Mouse (Mus musculus): ENCODE results near the gene Plvap.

The Plvap gene

DNA sequence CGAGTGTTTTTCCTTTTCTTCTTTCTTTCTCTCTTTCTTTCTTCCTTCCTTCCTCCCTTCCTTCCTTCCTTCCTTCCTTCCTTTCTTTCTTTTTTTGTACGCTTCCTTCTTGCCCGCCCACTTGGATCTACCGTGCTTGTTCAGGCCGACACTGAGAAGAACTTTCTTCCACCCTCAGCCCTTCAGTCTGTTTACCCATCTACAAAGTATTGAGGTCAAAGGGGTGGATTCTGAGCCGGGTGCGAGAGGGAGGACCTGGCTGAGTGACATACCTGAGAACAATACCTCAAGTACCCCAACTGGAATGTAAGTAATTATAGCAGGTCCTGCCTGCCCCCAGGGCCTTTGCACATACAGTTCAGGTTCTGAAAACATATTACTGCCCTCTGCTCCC is 25.4 kb downstream of the Plvap start:
- no peak for DNase-seq (ENCODE audit: low spot score)

DNA sequence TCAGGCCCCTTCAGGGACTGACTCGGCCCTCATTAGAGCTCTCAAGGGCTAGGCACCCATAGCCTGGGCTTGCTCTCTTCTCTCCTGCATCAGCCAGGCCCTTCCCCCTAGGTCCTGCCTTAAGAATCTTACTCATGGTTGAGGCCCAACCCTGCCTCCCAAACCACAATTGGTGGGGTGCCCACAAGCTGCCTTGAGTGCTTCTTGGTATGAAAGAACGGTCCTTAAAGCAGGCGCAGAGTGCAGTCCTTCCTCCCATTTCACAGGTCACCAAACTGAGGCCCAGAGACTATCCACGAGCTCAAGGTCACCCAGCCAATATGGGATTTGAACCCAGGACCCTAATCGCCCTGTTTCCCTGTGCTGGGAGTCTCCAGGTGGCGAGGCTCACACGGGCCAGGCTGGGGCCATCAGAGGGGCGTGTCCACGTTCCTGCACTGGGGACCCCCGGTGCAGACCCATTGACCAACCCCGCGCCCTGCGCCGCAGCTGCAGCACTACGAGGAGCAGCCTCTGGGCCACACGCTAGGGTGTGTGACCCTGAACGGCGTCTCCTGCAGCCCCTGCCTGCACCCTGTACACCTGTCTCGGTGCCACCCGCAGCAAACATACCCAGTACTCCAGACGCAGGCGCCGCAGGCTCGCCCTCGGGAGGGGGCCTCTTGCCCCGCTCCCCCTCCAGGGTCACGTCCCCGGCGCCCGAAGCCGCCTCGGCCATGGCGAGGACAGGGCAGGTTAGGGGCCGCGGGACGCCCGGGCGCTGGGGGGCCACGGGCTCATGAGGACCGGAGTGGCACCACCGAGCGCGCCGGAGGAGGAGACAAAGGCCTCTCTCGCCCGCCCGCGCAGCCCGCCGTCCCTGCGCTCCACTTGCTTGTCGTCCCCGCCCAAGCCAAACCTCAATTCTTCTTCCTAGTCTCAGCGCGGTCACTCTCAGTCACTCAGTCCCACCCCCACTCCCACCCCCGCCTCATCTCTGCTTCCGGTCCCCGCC is 26.1 kb downstream of the Plvap start, which contains the start of gene Ano8:
Ano8 (minus strand) TSS at position 822 of the 994 bp plus-strand sequence.
- DNase-seq (ENCODE audit: low spot score) = no peak

DNA sequence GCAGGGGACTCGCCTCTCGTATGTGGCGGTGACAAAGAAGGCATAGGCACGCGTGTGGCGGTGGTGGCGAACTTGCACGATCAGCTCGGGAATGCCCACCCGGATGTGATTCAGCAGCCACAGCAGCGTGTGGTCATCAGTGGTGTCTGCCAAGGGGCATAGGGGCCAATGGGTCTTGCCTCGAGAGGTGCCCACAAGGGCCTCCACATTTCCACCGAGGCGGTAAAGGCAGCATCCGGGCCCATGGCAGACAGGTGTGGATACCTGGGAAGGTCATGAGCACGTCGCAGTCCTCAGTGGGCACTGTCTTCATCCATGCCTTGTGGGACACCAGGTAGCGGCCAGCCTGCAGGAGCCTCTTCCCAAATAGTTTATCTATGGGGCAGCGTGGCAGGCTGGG is 26.8 kb downstream of the Plvap start:
- DNase-seq (ENCODE audit: low spot score) = no peak

DNA sequence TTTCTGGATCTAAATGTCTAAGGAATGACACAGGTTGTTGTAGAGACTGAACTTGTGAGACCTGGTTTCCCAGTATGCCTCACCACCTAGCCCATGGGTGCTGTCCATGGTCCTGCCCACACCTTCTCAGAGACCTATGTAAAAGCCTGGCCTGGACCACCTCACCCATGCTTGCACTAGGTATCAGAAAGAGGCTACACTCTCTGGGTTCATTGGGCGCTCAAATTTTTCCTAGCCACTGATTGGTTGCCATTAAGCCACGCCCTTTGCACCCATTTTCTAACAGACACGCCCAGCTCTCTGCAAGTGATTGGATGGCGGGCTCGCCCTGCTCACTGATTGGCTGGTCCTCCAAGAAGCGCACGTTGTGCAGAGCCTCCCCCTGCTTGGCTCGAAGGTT is 27.6 kb downstream of the Plvap start:
- no peak for DNase-seq (ENCODE audit: low spot score)

DNA sequence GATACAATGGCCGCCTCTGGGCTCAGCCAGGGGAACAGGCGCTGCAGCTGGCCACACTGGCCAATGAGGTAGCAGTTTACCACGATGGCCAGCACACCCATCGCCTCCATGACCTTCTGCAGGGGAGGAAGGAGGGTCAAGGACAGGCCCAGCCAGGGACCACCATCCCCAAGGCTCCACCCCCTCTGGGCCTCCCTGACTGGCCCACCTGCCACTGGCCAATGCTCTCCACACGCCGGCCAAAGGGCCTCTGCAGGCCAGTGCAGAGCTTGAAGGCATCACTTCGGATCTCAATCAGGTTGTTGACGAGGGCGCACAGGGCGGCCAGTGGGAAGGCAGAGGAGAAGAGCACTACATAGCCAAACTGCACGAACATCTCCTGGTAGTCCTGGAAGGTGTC is 32.6 kb downstream of the Plvap start:
- no peak for DNase-seq (ENCODE audit: low spot score)

DNA sequence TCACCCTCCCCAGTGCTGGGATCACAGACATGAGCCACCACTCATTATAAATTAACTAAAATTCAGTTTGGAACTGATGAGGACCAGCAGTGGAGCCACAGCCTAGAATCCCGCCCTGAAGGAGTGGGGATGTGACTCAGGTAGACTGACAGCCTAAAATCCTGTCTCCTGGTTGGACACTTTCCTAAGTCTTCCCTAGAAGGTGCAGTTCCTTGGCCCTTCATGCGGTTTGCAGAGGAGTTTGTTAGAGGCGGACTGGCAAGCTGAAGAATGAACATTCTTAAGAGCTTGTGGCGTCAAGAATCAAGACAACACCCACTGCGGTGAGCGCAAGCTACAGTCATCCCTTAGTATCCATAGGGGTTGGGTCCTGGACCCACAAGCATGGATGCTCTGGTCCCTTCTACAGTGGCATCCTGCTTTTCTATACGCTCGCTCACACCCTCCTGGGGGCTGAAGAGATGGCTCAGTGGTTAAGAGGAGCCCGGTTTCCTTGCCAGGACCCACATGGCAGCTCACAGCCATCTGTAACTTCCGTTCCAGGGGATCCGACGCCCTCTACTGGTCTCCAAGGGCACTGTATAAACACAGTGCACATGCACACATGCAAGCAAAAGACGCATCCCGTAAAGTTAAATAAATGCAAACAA is 34.2 kb downstream of the Plvap start:
- no peak for DNase-seq (ENCODE audit: low spot score)

DNA sequence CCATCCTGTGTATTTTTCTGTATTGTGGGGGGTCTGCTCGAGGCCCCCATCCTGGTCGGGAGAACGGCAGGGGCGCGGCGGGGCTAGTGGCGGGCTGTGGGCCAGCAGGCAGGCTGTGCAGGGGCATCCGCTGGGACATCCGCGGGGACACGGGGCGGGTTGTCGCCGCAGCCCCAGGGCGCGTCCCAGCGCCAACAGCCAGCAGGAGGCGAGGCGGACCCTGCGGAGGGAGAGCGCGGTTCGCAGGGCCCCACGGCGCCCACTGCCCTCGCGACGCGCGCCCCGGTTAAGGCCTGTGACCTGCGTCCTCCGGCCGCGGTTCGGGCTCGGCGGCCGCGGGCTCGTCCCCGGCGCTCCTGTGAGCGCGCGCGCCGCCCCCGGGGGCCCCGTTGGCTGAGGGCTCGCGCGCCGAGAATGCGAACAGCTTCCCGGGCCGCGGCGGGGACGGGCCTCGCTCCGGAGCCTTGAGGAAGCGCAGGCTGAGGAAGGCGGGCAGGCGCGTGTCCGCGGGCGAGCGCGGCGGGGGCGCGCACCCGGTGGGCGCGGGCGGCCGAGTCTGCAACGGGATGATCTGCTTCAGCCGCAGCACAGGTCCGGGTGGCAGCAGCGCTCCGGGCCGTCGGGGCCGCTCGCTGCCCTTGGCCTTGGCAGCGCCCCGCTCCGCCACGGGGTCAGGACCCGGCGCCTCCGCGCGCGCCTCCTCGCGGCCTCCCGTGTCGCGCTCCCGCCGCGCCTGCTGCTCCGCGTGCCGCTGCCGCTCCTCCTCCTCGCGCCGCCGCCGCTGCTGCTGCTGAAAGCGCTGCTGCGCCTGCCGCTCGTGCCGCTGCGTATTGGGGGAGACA is 35.2 kb downstream of the Plvap start:
- DNase-seq (ENCODE audit: low spot score) = no peak

DNA sequence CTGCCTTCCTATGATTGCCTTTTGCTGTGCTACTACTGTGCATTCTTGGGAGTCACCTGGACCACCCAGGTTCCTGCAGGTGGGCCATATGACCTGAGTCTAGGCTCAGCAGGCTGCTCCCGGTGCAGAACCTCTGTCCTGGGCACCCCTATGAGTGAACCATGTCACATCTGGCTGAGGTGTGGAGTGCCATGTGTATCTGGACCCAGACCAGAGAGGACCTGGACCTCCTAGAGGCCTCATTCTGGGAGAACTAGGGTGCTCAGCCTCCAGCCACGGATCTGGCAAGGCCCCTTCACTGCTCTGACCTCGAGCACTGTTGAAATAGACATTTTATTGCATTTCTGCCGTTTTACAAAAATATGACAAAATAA is 35.9 kb downstream of the Plvap start:
- DNase-seq (ENCODE audit: low spot score) = no peak

DNA sequence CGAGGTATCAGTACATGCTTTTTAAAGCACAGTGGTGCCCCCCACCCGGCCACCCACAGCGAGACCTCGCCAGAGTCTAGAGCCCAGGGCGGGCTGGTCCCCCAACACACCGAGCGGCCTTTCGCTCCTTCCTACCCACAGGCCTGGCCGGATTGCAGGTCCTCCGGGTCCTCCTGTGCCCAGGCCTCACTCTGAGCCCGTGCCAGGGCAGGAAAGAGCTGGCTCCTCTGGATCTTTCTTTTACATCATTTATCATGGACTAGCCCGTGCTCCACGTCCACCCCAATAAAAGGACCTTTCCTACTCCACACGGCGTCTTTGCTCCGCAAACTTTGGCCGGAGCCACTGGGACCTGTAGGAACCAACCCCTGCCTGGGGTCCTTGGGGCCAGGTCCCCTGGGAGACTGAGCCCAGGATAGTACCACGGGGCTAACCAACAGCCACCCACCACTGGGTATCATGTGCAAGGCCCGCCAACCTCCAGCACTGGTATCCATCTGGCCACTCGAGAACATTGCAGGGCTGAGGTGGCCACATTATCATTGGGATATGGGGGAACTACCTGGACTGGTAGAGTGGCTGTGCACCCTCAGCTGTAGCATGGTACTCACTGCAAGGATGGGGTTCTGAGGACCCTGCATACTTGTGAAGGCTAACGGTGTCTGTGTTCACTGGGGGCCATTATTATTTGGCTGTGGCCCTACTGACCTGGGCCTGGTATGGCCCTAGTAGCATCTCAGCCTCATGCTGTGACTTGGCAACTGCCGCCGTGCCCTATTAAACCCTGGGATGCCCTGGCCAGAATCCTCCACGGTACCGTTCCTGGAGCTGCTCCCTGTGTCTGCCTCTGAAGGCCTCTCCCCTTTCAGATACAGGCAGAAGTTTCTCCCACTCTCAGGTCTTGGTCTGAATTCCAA is 36.5 kb downstream of the Plvap start:
- no peak for DNase-seq (ENCODE audit: low spot score)

DNA sequence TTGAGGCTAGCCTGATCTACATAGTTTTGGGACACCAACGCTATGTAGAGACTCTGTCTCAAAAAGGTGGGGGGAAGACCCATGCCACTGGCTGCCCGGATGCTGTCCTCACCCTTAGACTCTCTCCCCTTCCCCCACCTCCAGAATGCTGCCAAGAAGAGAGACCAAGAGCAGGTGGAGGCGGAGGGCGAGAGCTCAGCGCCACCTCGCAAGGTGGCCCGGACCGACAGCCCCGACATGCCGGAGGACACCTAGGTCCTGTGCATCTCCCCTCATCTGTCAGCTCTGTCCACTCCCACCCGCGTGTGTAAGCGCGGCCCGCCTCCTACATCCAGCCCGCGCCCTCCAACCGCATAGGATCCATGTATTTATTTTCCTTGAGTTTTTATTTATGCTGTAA is 37.2 kb downstream of the Plvap start:
- no peak for DNase-seq (ENCODE audit: low spot score)

DNA sequence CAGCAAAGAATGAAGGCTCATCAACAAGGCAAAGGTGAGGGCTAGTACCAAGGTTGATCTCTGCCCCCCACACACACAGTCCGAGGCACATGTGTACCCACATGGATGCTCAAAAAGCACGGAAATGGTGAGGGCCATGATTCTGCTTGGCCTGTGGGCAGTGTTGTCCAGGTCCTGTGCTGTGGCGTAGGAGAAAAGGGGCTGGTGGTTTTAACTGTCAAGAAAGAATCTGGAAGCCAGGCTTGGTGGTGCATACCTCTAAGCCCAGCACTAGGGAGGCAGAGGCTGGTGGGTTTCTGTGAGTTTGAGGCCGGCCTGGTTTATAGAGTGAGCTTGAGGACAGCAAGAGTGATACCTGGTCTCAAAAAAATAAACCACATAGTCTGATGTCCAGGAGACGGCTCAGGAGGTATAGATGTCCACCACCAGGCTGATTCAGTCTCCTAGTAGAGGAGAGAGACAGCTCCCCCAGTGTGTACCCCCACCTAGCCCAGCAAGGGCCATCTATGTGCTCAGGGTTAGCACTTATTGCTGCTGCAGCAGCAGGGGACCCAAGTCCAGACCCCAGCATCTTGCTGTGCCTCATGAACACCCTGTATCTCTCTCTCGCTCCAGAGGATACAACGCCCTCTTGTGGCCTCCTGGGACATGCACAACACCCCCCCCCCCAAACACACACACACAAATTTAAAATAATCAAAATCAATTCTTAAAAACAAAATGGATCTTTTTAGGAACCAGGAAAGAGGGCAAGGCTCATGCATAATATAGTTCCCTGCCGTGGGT is 38.8 kb downstream of the Plvap start:
- no peak for DNase-seq (ENCODE audit: low spot score)

DNA sequence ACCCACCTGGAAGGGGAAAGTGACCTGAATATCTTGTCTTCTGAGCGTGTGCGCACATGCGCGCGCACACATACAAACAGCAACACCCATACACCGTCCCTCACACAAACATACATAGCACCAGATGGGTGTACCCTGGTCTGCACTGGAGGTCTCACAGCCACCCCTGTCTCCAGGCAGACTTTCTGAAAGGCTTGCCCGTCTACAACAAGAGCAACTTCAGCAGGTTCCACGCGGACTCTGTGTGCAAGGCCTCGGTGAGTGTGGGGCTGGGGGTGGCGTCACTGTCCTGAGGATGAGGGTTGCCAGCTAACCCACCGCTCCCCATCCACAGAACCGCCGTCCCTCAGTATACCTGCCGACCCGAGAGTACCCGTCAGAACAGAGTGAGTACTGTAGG is 39.7 kb downstream of the Plvap start:
- no peak for DNase-seq (ENCODE audit: low spot score)

DNA sequence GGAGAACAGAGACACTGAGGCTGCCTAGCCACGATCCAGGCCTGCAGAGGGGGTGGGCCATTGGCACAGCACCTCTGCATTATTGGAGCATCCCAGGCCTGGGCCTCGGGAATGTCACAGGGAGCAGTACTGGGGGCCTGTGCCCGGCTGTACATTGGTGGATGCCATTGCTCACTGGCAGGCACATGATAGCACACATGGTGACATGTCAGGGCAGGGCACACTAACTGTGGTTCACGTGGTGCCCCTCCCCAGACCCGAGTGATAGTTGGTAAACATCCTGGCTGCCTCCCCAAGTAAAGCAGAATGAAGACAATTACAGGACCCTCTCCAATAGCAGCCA is 40.7 kb downstream of the Plvap start:
- DNase-seq (ENCODE audit: low spot score) = no peak

DNA sequence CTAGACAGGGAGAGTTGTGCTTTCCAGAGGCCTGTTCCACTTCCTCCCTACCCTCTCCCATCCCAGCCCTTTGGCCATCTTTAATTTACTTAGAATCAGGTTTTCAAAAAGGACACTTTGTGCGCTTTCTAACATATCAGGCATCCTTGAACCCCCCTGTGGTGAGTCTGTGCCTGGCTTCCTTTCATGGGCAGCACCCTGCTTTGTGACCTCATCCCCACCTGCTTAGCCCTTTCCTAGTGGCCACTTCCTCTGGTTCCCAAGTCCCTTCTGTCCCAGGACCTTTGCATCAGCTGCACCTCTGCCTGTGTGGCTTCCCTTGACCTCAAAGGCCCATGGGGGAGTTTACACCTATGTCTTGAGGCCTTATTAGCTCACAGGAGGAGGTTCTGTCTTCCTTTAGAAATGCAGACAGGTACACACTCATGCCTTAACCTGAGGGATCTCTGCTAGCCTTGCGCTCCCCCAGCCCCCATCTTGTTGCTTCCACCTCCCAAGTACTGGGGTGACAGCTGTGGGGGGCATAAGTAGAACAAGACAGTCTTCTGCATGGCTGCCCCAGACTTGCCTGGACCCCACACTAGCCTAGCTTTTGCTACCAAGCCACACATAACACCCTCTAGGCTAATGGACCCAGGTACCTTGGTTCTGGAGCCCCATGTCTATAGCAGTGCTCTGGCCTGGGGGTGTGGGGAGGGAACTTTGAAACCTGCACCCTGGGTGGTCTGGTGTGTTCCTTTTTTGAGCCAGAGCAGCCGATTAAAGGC is 41.2 kb downstream of the Plvap start:
- DNase-seq (ENCODE audit: low spot score) = no peak

DNA sequence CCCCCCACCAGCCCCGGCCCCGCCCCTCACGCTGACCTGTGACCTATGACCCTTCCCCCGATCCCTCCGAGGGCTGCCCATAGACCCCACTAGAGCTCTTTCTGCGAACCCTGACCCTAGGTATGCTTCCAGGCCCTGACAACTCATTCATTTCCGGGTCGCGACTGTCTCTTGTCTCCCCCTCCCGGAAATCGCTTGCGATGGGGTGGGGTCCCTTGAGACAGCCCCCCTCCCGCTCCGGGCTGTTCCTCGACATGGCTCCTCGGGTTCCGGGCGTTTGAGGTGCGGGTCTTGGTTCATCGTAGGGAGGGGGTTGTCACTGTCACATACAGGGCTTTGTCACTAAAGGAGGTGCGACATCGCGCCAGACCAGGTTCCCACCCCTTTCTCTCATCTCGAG is 42.1 kb downstream of the Plvap start:
- DNase-seq (ENCODE audit: low spot score) = no peak

DNA sequence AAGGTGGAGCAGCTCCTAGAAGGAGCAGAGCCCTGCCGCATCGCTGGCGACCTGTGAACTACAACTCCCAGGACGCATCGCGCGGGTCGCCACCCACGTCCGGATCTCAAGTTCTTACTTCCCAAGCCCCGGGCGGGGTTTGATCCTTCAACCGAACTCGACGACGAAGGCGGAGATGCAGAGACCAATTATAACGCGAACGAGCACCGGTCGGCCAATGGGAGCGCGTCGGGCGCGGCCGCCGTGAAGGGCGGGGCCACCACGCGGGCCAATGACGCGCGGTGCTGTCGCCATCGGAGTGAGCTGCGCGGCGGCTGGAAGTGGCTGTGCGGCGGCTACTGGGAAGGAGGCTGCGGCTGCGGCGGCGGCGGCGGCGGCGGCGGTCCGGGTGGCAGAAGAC is 42.6 kb downstream of the Plvap start, which contains the start of gene Dda1:
Dda1 (plus strand) TSS at position 284 of the 400 bp plus-strand sequence.
- DNase-seq (ENCODE audit: low spot score) = peak; percentile 96

DNA sequence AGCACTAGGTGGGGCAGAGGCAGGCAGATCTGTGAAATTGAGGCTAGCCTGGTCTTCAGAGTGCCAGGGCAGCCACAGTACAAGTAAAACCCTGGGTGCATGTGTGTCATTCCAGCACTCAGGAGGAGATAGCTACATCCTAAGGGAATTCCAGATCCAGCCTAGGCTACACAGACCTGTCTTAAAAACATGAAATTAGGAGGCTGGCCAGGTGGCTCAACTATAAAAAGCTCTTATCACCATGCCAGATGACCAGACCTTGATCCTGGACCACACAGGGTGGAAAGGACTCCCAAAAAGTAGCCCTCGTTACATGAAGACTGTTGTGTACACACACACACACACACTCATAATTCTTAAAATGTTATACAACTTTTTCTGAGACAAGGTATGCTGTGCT is 43.6 kb downstream of the Plvap start:
- DNase-seq (ENCODE audit: low spot score) = no peak

DNA sequence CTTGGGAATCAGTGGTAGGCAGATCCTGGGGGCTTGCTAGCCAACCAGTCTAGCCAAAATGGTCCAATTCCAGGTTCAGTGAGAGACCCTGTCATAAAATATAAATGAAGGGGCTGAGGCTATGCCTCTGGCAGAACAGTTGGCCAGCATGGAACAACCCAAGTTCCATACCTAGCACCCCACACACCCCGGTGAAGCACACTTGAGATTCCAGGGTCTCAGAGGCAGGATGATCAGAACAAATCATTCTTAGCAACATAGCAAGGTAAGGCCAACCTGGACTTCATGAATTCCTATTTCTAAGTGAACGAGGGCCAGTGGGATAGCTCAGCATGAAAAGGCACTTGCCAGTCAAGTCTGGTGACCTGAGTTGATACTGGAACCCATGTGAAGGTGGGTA is 44.4 kb downstream of the Plvap start:
- no peak for DNase-seq (ENCODE audit: low spot score)

DNA sequence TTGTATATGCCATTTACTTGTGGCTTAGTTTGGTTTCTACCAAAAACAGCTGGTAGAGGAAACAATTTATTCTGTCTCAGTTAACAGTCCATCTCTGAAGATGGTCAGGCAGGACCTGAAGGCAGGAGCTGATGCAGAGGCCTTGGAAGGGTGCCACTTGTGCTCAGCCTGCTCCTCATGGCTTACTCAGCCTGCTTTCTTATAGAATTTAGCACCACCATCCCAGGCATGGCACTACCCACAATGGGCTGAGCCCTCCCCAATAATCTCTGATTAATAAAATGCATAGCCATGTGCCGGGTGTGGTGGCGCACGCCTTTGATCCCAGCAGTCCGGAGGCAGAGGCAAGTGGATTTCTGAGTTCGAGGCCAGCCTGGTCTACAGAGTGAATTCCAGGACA is 45.4 kb downstream of the Plvap start:
- no peak for DNase-seq (ENCODE audit: low spot score)

DNA sequence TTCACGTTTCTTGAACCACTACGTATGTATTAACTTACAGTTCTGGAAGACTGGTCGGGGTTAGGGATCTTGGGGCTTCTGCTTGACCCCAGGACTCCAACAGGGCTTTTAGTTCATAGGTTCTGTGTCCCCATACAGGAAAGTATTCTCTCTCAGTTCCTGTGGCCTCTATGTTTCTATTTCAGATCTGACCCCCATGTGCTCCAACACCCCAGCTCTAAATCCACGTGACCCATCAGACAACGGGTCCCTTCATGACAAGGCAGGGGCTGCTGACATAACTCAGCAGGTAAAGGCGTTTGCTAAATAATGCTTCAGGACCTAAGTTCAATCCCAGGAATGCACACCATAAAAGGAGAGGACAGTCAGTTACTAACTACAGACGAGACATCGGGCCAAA is 45.8 kb downstream of the Plvap start:
- no peak for DNase-seq (ENCODE audit: low spot score)
